Mouse (Mus musculus): ENCODE data around the gene Smad9.

Smad9 gene

DNA sequence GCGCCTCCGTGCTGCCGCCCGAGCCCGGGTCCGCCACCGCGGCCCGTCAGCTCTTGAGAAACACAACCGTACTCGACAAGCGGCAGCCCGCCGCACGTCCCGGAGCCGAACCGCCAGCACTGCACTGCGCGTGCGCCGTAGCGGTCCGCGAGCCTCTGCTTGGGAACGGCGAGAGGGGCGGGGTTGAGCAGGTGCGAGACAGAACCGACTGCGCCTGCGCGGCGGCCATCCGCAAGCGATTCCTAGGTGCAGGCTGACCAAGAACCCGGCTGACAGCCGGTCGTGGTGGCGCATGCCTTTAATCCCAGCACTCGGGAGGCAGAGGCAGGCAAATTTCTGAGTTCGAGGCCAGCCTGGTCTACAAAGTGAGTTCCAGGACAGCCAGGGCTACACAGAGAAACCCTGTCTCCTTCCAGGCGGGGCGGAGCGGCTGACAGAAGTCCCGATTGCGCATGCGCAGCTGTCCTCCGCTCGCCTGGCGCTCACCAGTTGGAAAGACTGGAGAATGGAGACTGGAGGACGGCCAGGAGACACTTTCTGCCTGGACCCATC, 52.4 kb downstream of the Smad9 start, which contains the start of gene Rfxap:
TSS of gene Rfxap (minus strand) at position 126 of the 552 bp plus-strand sequence.
- peak; percentile 92 to 93 for DNase-seq (ENCODE audit: low spot score in 2 of 2)

GRCm38 (mm10) chr3:54809111-54809510, 53.7 kb downstream of the Smad9 start:
- DNase-seq (ENCODE audit: low spot score in 2 of 2): peak in 1 of 2 experiments; percentile 8

- no peak for DNase-seq (ENCODE audit: low spot score in 2 of 2)
Observed at GRCm38 (mm10) chr3:54811616-54812015, 56.2 kb downstream of the Smad9 start.

- DNase-seq (ENCODE audit: low spot score in 2 of 2): no peak
Observed at GRCm38 (mm10) chr3:54813418-54813988, 58.1 kb downstream of the Smad9 start.

DNA sequence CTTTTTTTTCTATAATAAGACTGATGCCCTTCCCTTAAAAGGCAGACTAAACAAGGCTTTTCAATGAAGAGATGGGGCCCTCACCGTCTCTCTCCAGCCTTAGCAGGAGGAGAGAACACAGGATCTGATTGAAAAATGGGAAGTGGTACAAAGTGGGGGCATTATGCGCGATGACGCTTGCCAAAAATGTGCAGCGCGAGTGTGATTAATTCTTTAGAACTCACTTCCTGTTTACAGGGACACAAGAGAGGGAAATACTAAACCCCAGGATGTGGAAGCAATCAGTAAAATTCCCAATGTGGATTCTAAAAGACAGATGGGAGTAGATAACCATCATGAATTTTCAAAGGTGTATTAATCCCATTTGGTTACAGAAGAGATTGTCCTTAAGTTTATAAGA, 59.2 kb downstream of the Smad9 start:
- no peak for DNase-seq (ENCODE audit: low spot score in 2 of 2)

DNA sequence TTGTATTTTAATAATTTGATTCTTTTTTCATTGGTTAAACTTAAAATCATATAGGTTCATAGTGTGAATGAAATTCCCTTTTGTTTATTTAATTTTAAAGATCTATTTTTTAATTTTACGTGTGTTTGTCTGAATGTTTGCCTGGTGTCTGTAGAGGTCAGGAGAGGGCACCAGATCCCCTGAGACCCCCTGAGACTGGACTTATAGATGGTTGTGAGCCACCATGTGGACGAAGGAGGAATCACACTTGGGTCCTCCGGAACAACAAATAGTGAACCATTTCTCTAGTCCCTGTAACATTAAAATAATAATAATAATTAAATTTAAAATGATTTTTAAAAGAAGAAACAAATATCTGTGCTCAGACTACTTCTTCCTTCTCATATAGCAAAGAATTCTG, 59.9 kb downstream of the Smad9 start:
- peak; percentile 39 to 47 for DNase-seq (ENCODE audit: low spot score in 2 of 2)

DNA sequence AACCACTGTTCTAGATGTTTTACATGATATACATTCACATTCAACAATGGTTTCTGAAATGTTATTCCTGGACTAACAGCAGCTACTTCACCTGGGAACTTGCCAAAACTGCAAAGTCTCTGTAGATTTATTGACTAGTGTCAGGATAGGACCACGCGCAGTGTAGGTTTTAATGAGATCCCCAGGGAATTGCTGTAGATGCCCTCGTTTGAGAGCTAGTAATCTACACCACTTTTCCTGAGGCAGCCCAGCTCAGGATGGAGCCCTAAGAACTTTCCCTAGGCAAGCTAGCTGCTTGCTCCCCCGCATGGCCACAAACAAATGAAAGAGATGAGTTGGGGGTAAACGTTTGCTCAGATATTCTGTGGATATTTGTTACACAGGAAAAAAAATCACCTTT, 67.1 kb downstream of the Smad9 start:
- DNase-seq (ENCODE audit: low spot score in 2 of 2): no peak

DNA sequence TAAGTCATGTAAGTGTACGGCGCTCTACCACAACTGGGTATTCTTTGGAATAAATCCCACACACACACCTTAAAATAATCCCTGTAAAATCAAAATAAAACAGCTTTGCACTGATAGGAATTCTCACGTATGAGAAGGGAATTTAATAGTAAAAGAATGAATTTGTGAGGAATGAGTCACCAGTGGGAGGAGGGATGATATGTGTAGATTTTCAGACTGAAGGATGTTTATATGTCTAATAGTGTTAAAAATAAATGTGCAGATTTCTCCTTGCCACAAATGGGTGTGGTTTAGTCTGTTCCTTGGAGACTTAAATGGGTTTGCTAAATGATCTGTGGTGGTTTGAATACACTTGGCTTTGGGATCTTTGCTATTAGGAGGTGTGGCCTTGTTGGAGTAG, 77.1 kb downstream of the Smad9 start:
- DNase-seq (ENCODE audit: low spot score in 2 of 2): no peak

DNA sequence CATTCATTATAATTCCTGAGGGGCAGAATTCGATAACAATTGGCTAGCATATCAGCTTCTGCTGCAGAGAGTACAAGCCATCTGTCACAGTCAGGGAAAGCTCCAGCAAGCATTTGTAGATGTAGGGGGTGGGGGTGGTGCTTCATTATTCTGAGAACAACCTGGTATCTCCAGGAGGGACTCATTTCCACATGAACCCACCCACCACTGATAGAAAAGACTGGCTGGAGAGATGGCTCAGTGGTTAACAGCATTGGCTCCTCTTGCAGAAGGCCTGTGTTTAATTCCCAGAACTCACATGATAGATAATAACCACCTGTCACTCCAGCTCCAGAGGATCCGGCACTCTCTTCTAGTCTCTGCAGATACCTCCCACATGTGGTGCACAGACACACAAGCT, 80.0 kb downstream of the Smad9 start:
- no peak for DNase-seq (ENCODE audit: low spot score in 2 of 2)

All from spleen, postnatal 36 days (tissue).